Mouse (Mus musculus) brain, embryonic 14.5 days (tissue): Measurements from ENCODE around the gene Sdccag8.

Experiments used
- CTCF ChIP-seq: fragments of 200-500 bp; IDR thresholded peaks from 2 replicates; pipeline ENCODE4 v1.5.1; 2012; ENCODE audit warnings: inconsistent platforms, mild to moderate bottlenecking, moderate library complexity, borderline replicate concordance; ENCODE audit not compliant: insufficient read depth, insufficient read length; ENCODE audit errors: extremely low read depth
- POLR2A ChIP-seq: fragments of 200-500 bp; IDR thresholded peaks from 2 replicates; pipeline ENCODE4 v1.6.1; 2012; ENCODE audit warnings: mild to moderate bottlenecking, inconsistent platforms, borderline replicate concordance; ENCODE audit not compliant: poor library complexity, insufficient read depth, insufficient read length, severe bottlenecking; ENCODE audit errors: extremely low read depth

DNA sequence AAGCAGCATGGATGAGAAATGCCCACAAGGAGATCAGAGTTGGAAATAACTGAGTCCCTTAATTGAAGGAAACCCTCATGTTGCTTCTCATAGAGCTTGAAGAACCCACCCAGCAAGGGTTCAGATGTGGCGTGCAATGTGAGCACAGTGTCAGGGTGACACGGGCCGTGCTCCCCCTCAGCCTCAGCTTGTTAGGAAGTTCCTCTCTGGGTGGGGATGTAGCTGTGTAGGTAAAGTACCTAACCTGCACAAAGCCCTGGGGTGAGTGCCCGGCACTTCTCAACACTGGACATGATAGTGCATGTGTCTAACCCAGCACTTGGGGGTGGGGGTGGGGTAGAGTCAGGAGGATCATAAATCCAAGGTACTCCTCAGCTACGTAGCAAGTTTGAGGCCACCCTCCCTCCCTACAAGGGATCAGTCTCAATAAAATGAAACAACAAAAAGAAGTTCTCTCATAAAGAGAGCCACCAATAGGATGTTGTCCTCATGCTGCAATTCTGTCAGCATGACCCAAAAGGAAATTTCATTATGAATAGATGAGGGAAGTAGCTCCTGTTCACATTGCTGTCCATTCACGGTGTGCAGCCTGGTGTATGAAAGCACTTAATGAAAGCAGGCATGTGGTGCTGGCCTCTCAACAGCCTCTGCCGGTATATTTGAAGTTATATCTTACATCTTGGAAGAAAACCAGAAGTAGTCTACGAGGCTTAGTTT is 130.2 kb downstream of the Sdccag8 start:
- TF ChIP-seq CTCF (no peak), POLR2A (no peak)
